Mouse (Mus musculus) heart, adult 2 months (tissue): ENCODE data around the gene Dhps. TPM values are rescaled to one million over a fixed set of nuclear protein-coding genes. Genes with fewer than 3 reads are reported as not detected.

Experiments
- DNase-seq, 2 experiments: peaks; one replicate each; pipeline ENCODE4 v3.0.0; 2021
- H3K27ac ChIP-seq: fragments of 200-600 bp; 2 replicates; pipeline ENCODE4 v1.8.1; 2022
- H3K27me3 ChIP-seq: fragments of 200-500 bp; 2 replicates; pipeline ENCODE4 v1.6.1; 2012; ENCODE audit warnings: mild to moderate bottlenecking, low read length, inconsistent platforms, mixed read lengths; ENCODE audit not compliant: control insufficient read depth, insufficient read depth
- H3K36me3 ChIP-seq: fragments of 200-500 bp; 2 replicates; pipeline ENCODE4 v1.6.1; 2012; ENCODE audit warnings: low read length, inconsistent platforms; ENCODE audit not compliant: control insufficient read depth, insufficient read depth
- H3K4me1 ChIP-seq: fragments of 200-500 bp; 2 replicates; pipeline ENCODE4 v1.6.1; 2011; ENCODE audit warnings: low read length; ENCODE audit not compliant: control insufficient read depth, insufficient read depth
- H3K4me3 ChIP-seq: fragments of 200-600 bp; 2 replicates; pipeline ENCODE4 v1.8.1; 2022
- H3K79me2 ChIP-seq: fragments of 200-500 bp; replicated peaks from 2 replicates; pipeline ENCODE4 v1.6.1; 2012; ENCODE audit warnings: mild to moderate bottlenecking, inconsistent platforms, low read length, moderate library complexity, mixed read lengths; ENCODE audit not compliant: control insufficient read depth, insufficient read depth
- H3K9ac ChIP-seq: fragments of 200-500 bp; 2 replicates; pipeline ENCODE4 v1.6.1; 2012; ENCODE audit warnings: low read depth, mild to moderate bottlenecking, control low read depth, inconsistent platforms, low read length, mixed read lengths
- CTCF ChIP-seq: fragments of 200-600 bp; IDR thresholded peaks from 2 replicates; pipeline ENCODE4 v1.8.1; 2022; ENCODE audit warnings: antibody characterized with exemption, mild to moderate bottlenecking, moderate library complexity
- EP300 ChIP-seq: fragments of 200-500 bp; IDR thresholded peaks from 2 replicates; pipeline ENCODE4 v1.6.1; 2011; ENCODE audit warnings: low read depth, low read length, control low read depth; ENCODE audit not compliant: insufficient read depth
- POLR2A ChIP-seq: fragments of 200-500 bp; IDR thresholded peaks from 2 replicates; pipeline ENCODE4 v1.6.1; 2011; ENCODE audit warnings: mild to moderate bottlenecking, low read depth, low read length, control low read depth; ENCODE audit not compliant: insufficient read depth
- WGBS: fragments of 180-500 bp; shearing (Covaris S2); methylation state at CpG from one replicate; pipeline ENCODE4 v1.1.7; 2018; 5-methylcytosine and 5-hydroxymethylcytosine counted together
- intact Hi-C: fragments of 180-260 bp; cut with DNase I; formaldehyde crosslinking; loops from one replicate; pipeline ENCODE4 v1.15.1; 2025
- polyA plus RNA-seq: library from polyadenylated mRNA; depleted of rRNA; stranded (reverse); fragments of >200 nt; gene quantifications from 2 replicates; pipeline ENCODE4 v1.2.3, GENCODE M21; 2012
- total RNA-seq, 2 experiments: library from RNA; stranded (reverse); gene quantifications; 2 replicates each; pipeline ENCODE4 v1.2.3; 2021

The Dhps gene
- total and polyA plus RNA-seq, 3 experiments, result 26.1 to 31.5 (median 29.4) TPM

DNA sequence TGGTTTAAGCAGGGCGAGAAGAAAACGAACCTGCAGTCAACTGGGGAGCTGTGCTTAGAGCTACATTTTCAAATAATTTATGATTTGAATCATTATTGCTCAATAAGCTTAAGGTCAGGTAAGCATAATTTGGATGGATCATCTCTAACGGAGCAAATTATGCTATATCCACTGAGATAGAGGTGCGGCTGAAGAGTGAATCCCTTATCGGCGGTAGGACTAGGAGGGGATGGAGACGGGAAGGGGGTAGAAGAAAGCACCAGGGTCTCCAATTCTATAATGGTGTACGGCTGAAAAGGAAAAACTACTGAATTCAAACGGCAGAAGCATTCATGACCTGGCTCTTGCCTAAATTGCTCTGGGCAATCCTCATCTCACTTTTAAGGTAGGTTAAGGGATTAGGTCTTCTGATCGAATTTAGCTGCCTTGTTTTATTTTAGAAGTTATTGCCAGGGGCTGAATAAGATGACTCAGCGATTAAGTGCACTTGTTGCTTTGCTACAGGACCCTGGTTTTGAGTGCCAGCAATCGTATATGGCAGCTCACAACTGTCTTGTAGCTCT lies 36.3 kb upstream of the Dhps start:
- Histone ChIP-seq H3K4me1 (peaks cover 7% of the 10 kb centered on the region), H3K79me2 (no peaks in the 10 kb centered on the region; the same call in 1 of the 2 replicates), H3K9ac (peak overlapping the region; percentile 83), H3K4me3 (peak overlapping the region; percentile 76), H3K27ac (peak overlapping the region; percentile 96), H3K36me3 (peaks cover 9% of the 10 kb centered on the region), H3K27me3 (no peaks in the 10 kb centered on the region)
- intact Hi-C loops, result loop anchor here (5.0 kb wide), 1 partner anchor 37 kb away; the partner anchor contains the start of gene Dhps
- whole genome bisulfite sequencing, result 5% methylated on average over 12 of the region's 12 CpGs
- DNase-seq, result no peak
- TF ChIP-seq POLR2A, result no peak; the same call in 1 of the 2 replicates
- no peak for TF ChIP-seq CTCF
- no peak for TF ChIP-seq EP300

GRCm38 (mm10) chr8:85035728-85036310 lies 35.7 kb upstream of the Dhps start:
- no peak for TF ChIP-seq POLR2A
- H3K4me3 ChIP-seq, result peak overlapping the region; percentile 76
- peaks cover 7% of the 10 kb centered on the region for H3K4me1 ChIP-seq
- H3K27me3 ChIP-seq, result no peaks in the 10 kb centered on the region
- WGBS, result under 1% methylated on average over 15 of the region's 15 CpGs
- H3K79me2 ChIP-seq, result peaks cover 3% of the 10 kb centered on the region; the same call in 1 of the 2 replicates
- H3K27ac ChIP-seq, result peak overlapping the region; percentile 96
- peak overlapping the region; percentile 83 for H3K9ac ChIP-seq
- H3K36me3 ChIP-seq, result peaks cover 9% of the 10 kb centered on the region
- intact Hi-C loops, result loop anchor here (5.0 kb wide), 1 partner anchor 36 kb away; the partner anchor contains the start of gene Dhps
- DNase-seq, result peak; percentile 29 to 38

GRCm38 (mm10) chr8:85036381-85036717 lies 35.2 kb upstream of the Dhps start:
- H3K36me3 ChIP-seq, result peaks cover 9% of the 10 kb centered on the region
- H3K27me3 ChIP-seq, result no peaks in the 10 kb centered on the region
- H3K9ac ChIP-seq, result peak overlapping the region; percentile 83
- peak overlapping the region; percentile 76 for H3K4me3 ChIP-seq
- intact Hi-C loops, result loop anchor here (5.0 kb wide), 1 partner anchor 36 kb away; the partner anchor contains the start of gene Dhps
- WGBS, result under 1% methylated on average over 9 of the region's 9 CpGs
- H3K4me1 ChIP-seq, result peaks cover 7% of the 10 kb centered on the region
- H3K27ac ChIP-seq, result peak overlapping the region; percentile 96
- H3K79me2 ChIP-seq, result peaks cover 5% of the 10 kb centered on the region
- no peak for DNase-seq
- TF ChIP-seq POLR2A, result peak; percentile 79; the same call in 1 of the 2 replicates
- no peak for TF ChIP-seq EP300

DNA sequence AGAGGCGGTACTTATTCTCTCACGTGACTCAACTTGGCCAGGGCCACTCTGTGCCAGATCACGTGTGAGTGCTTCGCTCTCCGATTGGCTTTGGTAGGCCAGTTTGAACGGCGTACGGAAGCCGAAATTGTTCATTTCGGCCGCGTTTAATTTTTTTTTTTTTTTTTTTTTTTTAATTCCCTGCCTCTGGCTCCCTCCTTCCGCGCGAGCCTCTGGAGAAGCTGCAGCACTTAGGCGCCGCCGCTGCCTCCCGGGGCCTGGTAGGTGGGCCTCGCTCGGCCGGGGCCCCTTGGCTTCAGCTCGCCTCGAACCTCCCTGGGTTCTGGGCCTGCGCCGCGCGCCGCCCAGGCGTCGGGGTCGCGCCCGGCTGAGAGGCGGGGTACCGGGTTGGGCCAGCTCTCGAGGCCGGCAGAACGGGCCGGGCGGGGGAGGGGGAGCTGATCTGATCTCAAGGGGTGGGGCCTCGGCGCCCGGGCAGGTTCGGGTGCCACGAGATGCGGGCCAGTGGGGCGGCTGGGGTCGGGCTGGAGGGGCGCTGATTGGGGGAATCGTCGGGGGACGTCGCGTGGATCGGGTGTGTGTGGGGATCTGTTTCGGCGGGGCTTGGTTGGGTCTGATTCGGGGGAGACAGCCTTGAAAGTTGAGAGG lies 34.7 kb upstream of the Dhps start, which contains the start of gene Tnpo2:
TSS of gene Tnpo2 (plus strand) at position 198 of the 648 bp plus-strand sequence.
- peak; percentile 64; the same call in 1 of the 2 replicates for TF ChIP-seq EP300
- TF ChIP-seq POLR2A, result no peak; the same call in 1 of the 2 replicates
- no peak for TF ChIP-seq CTCF
- no peaks in the 10 kb centered on the region for H3K27me3 ChIP-seq
- H3K4me1 ChIP-seq, result peaks cover 7% of the 10 kb centered on the region
- H3K79me2 ChIP-seq, result peaks cover 5% of the 10 kb centered on the region
- peak within 1 kb of the TSS; percentile 94 for H3K9ac ChIP-seq
- DNase-seq, result peak; percentile 87 to 92
- peaks cover 9% of the 10 kb centered on the region for H3K36me3 ChIP-seq
- under 1% methylated on average over 59 of the region's 59 CpGs for WGBS
- peak within 1 kb of the TSS; percentile 76 for H3K4me3 ChIP-seq
- peak within 1 kb of the TSS; percentile 96 for H3K27ac ChIP-seq
- intact Hi-C loops, result loop anchor here (5.0 kb wide), 1 partner anchor 35 kb away; the partner anchor contains the start of gene Dhps

GRCm38 (mm10) chr8:85037366-85037680 lies 34.2 kb upstream of the Dhps start:
- Histone ChIP-seq H3K27ac (peak overlapping the region; percentile 96), H3K9ac (peak overlapping the region; percentile 94), H3K4me1 (peaks cover 7% of the 10 kb centered on the region), H3K27me3 (no peaks in the 10 kb centered on the region), H3K79me2 (peaks cover 5% of the 10 kb centered on the region), H3K36me3 (peaks cover 5% of the 10 kb centered on the region), H3K4me3 (peak overlapping the region; percentile 76)
- TF ChIP-seq CTCF, result no peak
- no peak for TF ChIP-seq EP300
- TF ChIP-seq POLR2A, result no peak
- intact Hi-C loops, result loop anchor here (5.0 kb wide), 1 partner anchor 35 kb away; the partner anchor contains the start of gene Dhps
- WGBS, result 1% methylated on average over 14 of the region's 14 CpGs
- no peak for DNase-seq
